Mouse (Mus musculus): ENCODE measurements around the gene Atxn7l1. TPM values are rescaled to one million over a fixed set of nuclear protein-coding genes. Genes with fewer than 3 reads are reported as not detected.

Gene Atxn7l1
- total RNA-seq, 1 experiment from 2014 or later = 111 TPM

- peak; percentile 80 for ATAC-seq (ENCODE audit: extremely low read depth, insufficient number of reproducible peaks, low FRiP score, poor library complexity, severe bottlenecking)
Measured at GRCm38 (mm10) chr12:33388842-33389241, 241.3 kb downstream of the Atxn7l1 start.

- no peak for ATAC-seq (ENCODE audit: extremely low read depth, insufficient number of reproducible peaks, low FRiP score, poor library complexity, severe bottlenecking)
Measured at GRCm38 (mm10) chr12:33390844-33391560, 243.5 kb downstream of the Atxn7l1 start.

GRCm38 (mm10) chr12:33394804-33395623 lies 247.5 kb downstream of the Atxn7l1 start, which contains the start of gene Efcab10:
Efcab10 (plus strand) TSS chr12:33394854.
- no peak for ATAC-seq (ENCODE audit: extremely low read depth, insufficient number of reproducible peaks, low FRiP score, poor library complexity, severe bottlenecking)

GRCm38 (mm10) chr12:33403265-33403693 lies 255.8 kb downstream of the Atxn7l1 start:
- no peak for ATAC-seq (ENCODE audit: extremely low read depth, insufficient number of reproducible peaks, low FRiP score, poor library complexity, severe bottlenecking)

- no peak for ATAC-seq (ENCODE audit: extremely low read depth, insufficient number of reproducible peaks, low FRiP score, poor library complexity, severe bottlenecking)
Measured at GRCm38 (mm10) chr12:33404996-33405395, 257.5 kb downstream of the Atxn7l1 start.

GRCm38 (mm10) chr12:33405398-33406026 lies 258.0 kb downstream of the Atxn7l1 start:
- ATAC-seq (ENCODE audit: extremely low read depth, insufficient number of reproducible peaks, low FRiP score, poor library complexity, severe bottlenecking) = no peak

GRCm38 (mm10) chr12:33411580-33412151 lies 264.2 kb downstream of the Atxn7l1 start:
- no peak for ATAC-seq (ENCODE audit: extremely low read depth, insufficient number of reproducible peaks, low FRiP score, poor library complexity, severe bottlenecking)

Other genes starting within 250 kb of the Atxn7l1 start
- gene Sypl, start 193.8 kb upstream of the Atxn7l1 start, total RNA-seq (2017) = 69.1 and 77.2 TPM in 2 replicates
- gene Cdhr3, start 54.8 kb upstream of the Atxn7l1 start, total RNA-seq (2017) = not detected in 2 replicates
- not detected in 2 replicates for gene Efcab10, start 247.2 kb downstream of the Atxn7l1 start, total RNA-seq (2017)